Mouse (Mus musculus): ENCODE results near the gene Rcn2. TPM values are rescaled to one million over a fixed set of nuclear protein-coding genes. Genes with fewer than 3 reads are reported as not detected.

The Rcn2 gene
- polyA plus RNA-seq, 2 experiments = 176 to 266 TPM

DNA sequence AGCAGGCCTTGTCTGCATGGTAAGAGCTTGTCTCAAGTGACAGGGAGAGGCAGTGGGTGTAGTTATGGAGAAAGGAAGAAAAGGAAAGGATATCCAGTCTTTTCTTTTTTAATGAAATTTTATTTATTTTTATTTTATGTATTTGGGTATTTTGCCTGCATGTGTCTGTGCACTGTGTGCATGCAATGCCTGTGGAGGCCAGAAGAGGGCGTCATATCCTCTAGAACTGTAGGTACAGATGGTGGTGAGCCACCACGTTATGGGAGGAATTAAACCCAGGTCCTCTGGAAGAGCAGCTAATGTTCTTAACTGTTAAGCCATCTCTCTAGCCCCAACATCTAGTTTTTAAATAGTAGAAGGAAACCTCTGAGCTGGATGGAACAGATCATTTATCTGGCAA lies 50.5 kb downstream of the Rcn2 start:
- ATAC-seq (ENCODE audit: low FRiP score, low read depth) (no peak), DNase-seq (ENCODE audit: low spot score) (no peak)
- Histone ChIP-seq H3K9me3 (ENCODE audit: control insufficient read depth, low read length) (no peaks in the 10 kb centered on the region), H3K27ac (replicated peaks; ENCODE audit: low read depth, low read length) (no peak overlapping the region), H3K4me3 (replicated peaks; ENCODE audit: low read length) (no peak overlapping the region), H3K4me1 (ENCODE audit: control insufficient read depth, insufficient read depth, low read length) (peaks cover 12% of the 10 kb centered on the region), H3K27me3 (ENCODE audit: control insufficient read depth, insufficient read depth, low read length) (no peaks in the 10 kb centered on the region), H3K4me2 (replicated peaks; ENCODE audit: low read depth, low read length, severe bottlenecking) (no peak overlapping the region), H3K9ac (ENCODE audit: low read depth, low read length, severe bottlenecking) (no peak overlapping the region), H3K36me3 (ENCODE audit: control insufficient read depth, insufficient read depth, low read length) (no peaks in the 10 kb centered on the region)
- 52% methylated on average over 2 of the region's 2 CpGs for WGBS
- TF ChIP-seq POLR2A (IDR thresholded peaks at IDR 0.05; ENCODE audit: borderline replicate concordance, extremely low read depth, insufficient read depth, insufficient read length) = no peak

DNA sequence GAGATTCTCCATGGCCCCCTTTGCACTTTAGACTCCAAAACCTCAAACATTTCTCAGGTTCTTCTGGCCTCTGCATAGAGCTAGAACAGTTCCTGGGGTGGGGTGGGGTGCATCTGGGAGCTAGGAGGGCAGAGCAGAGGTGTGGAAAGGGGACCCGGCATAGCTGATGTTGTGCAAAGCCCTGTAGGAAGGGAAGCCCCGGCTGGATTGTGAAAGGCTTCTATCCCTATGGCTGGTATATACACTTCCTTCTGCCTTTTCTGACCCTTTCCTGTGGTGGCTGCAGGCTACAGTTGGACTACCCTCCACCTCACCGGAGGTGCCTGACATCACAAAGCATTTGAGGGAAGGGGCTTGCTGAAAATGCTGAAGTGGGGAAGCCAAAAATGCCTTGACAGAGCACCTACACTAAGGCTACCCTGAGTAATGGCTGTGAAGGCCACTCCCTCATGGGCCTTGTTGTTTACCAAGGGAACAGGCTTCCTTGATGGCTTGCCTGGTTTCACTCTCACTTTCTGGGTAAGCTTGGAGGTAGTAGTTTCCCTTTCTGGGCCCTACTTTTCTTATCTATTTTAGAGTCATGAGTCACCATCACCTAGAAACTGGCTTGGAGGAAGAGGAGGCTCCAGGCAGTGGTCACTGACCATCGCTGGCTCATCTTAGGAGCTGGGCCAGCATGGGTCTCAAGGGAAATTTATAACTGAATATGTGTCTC lies 56.1 kb downstream of the Rcn2 start:
- H3K27me3 ChIP-seq (ENCODE audit: control insufficient read depth, insufficient read depth, low read length) = no peaks in the 10 kb centered on the region
- H3K9me3 ChIP-seq (ENCODE audit: control insufficient read depth, low read length) = no peaks in the 10 kb centered on the region
- H3K4me1 ChIP-seq (ENCODE audit: control insufficient read depth, insufficient read depth, low read length) = no peaks in the 10 kb centered on the region
- H3K36me3 ChIP-seq (ENCODE audit: control insufficient read depth, insufficient read depth, low read length) = no peaks in the 10 kb centered on the region
- H3K9ac ChIP-seq (ENCODE audit: low read depth, low read length, severe bottlenecking) = no peak overlapping the region
- no peak overlapping the region for H3K27ac ChIP-seq (replicated peaks; ENCODE audit: low read depth, low read length)
- no peak overlapping the region for H3K4me2 ChIP-seq (replicated peaks; ENCODE audit: low read depth, low read length, severe bottlenecking)
- H3K4me3 ChIP-seq (replicated peaks; ENCODE audit: low read length) = no peak overlapping the region
- DNase-seq (ENCODE audit: low spot score) (no peak), ATAC-seq (ENCODE audit: low FRiP score, low read depth) (no peak)
- TF ChIP-seq POLR2A (IDR thresholded peaks at IDR 0.05; ENCODE audit: borderline replicate concordance, extremely low read depth, insufficient read depth, insufficient read length) = no peak
- 78% methylated on average over 4 of the region's 4 CpGs for WGBS

DNA sequence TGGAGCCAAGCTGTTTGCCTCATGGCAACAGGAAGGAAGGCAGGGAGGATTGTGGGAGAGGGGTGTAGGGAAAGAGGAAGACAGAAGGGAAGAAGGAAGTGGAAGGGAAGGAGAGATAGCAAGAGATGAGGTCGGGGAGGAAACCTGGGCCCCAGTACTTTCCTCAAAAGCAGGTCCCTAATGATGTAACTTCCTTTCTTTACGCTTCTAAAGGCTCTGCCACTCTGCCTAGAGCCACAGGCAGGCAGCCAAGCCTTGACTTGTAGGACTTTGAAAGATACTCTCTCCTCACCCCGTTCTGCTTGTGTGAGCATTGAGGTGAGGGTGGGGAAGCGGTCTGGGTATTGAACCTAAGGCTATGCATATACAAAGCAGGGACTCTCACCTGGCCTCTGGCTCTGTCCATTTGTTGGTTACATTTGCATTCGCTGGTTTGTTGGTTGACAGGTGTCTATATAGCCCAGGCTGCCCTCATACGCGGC lies 58.4 kb downstream of the Rcn2 start:
- no peak for ATAC-seq (ENCODE audit: low FRiP score, low read depth)
- TF ChIP-seq POLR2A (IDR thresholded peaks at IDR 0.05; ENCODE audit: borderline replicate concordance, extremely low read depth, insufficient read depth, insufficient read length) = no peak
- no peak overlapping the region for H3K9ac ChIP-seq (ENCODE audit: low read depth, low read length, severe bottlenecking)

DNA sequence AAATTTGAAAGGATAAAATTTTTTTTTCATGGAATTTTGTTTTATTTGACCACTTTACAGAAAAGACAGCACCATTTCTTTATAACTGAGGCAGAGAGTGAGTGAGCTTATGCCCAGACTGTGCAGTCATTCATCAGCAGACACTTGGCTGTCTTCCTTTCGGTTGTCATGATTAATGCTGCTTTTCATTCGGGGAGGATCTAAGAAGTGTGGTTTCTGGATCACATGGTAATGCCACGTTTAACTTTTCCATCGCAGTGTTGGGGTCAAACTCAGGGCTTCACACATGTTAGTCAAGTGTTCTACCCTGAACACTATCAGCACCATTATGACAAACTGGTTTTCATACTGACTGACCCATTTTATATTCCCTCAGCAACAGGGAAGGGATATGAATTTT lies 59.4 kb downstream of the Rcn2 start:
- no peak for TF ChIP-seq POLR2A (IDR thresholded peaks at IDR 0.05; ENCODE audit: borderline replicate concordance, extremely low read depth, insufficient read depth, insufficient read length)
- ATAC-seq (ENCODE audit: low FRiP score, low read depth) (no peak), DNase-seq (ENCODE audit: low spot score) (no peak)
- Histone ChIP-seq H3K9me3 (ENCODE audit: control insufficient read depth, low read length) (no peaks in the 10 kb centered on the region), H3K4me1 (ENCODE audit: control insufficient read depth, insufficient read depth, low read length) (no peaks in the 10 kb centered on the region), H3K36me3 (ENCODE audit: control insufficient read depth, insufficient read depth, low read length) (no peaks in the 10 kb centered on the region), H3K9ac (ENCODE audit: low read depth, low read length, severe bottlenecking) (no peak overlapping the region), H3K27me3 (ENCODE audit: control insufficient read depth, insufficient read depth, low read length) (no peaks in the 10 kb centered on the region), H3K4me3 (replicated peaks; ENCODE audit: low read length) (no peak overlapping the region), H3K27ac (replicated peaks; ENCODE audit: low read depth, low read length) (no peak overlapping the region), H3K4me2 (replicated peaks; ENCODE audit: low read depth, low read length, severe bottlenecking) (no peak overlapping the region)
- WGBS = 33% methylated on average over 4 of the region's 4 CpGs

More for the DNA sequence above, 58.4 kb downstream of the Rcn2 start:
- no peak overlapping the region for H3K27ac ChIP-seq (replicated peaks; ENCODE audit: low read depth, low read length)
- no peaks in the 10 kb centered on the region for H3K27me3 ChIP-seq (ENCODE audit: control insufficient read depth, insufficient read depth, low read length)
- WGBS = 78% methylated on average over 7 of the region's 7 CpGs
- no peak overlapping the region for H3K4me3 ChIP-seq (replicated peaks; ENCODE audit: low read length)
- H3K36me3 ChIP-seq (ENCODE audit: control insufficient read depth, insufficient read depth, low read length) = no peaks in the 10 kb centered on the region
- no peaks in the 10 kb centered on the region for H3K9me3 ChIP-seq (ENCODE audit: control insufficient read depth, low read length)
- no peak overlapping the region for H3K4me2 ChIP-seq (replicated peaks; ENCODE audit: low read depth, low read length, severe bottlenecking)
- no peaks in the 10 kb centered on the region for H3K4me1 ChIP-seq (ENCODE audit: control insufficient read depth, insufficient read depth, low read length)
- no peak for DNase-seq (ENCODE audit: low spot score)

DNA sequence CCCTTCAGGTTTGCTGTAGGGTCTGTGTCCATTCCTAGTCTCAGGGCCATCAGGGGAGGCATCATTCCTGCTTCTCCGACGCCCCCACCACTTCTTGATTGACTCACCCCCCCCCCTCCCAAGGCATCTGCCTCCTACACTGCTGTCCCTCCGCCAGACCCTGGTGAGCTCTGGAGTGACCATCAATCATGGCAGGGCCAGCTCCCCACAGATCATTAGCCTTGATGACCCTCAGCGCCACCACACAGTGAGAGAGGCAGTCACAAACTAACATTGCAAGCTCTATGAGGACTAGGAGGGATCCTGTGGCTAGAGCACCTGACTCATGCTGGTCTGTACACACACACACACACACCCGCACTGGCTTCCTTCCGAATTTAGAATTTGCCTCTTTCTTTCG lies 63.3 kb downstream of the Rcn2 start:
- Histone ChIP-seq H3K9me3 (ENCODE audit: control insufficient read depth, low read length) (no peaks in the 10 kb centered on the region), H3K36me3 (ENCODE audit: control insufficient read depth, insufficient read depth, low read length) (no peaks in the 10 kb centered on the region), H3K27me3 (ENCODE audit: control insufficient read depth, insufficient read depth, low read length) (no peaks in the 10 kb centered on the region), H3K9ac (ENCODE audit: low read depth, low read length, severe bottlenecking) (no peak overlapping the region), H3K4me3 (replicated peaks; ENCODE audit: low read length) (no peak overlapping the region), H3K27ac (replicated peaks; ENCODE audit: low read depth, low read length) (no peak overlapping the region), H3K4me2 (replicated peaks; ENCODE audit: low read depth, low read length, severe bottlenecking) (no peak overlapping the region), H3K4me1 (ENCODE audit: control insufficient read depth, insufficient read depth, low read length) (no peaks in the 10 kb centered on the region)
- TF ChIP-seq POLR2A (IDR thresholded peaks at IDR 0.05; ENCODE audit: borderline replicate concordance, extremely low read depth, insufficient read depth, insufficient read length) = no peak
- ATAC-seq (ENCODE audit: low FRiP score, low read depth) (no peak), DNase-seq (ENCODE audit: low spot score) (no peak)
- WGBS = 48% methylated on average over 6 of the region's 7 CpGs
